Mouse (Mus musculus) adrenal gland, postnatal 10 days (tissue): ENCODE data around the gene Ccdc162. TPM values are rescaled to one million over a fixed set of nuclear protein-coding genes. Genes with fewer than 3 reads are reported as not detected.
"Not testable (repeated sequence)": the region's sequence is repeated elsewhere in the genome, so short reads cannot be mapped to it uniquely, and the experiment has no call there.

Experiments
- DNase-seq: peaks from one replicate; pipeline ENCODE4 v3.0.0; 2021; ENCODE audit warnings: mixed read lengths
- total RNA-seq, 2 experiments: library from RNA; stranded (reverse); gene quantifications; 2 replicates each; pipeline ENCODE4 v1.2.3; 2021

The Ccdc162 gene
- total RNA-seq, 2 experiments from 2014 or later = 0.55 to 0.66 TPM

- DNase-seq = peak; percentile 30
Measured at GRCm38 (mm10) chr10:41697040-41697439, 19.4 kb downstream of the Ccdc162 start.

DNA sequence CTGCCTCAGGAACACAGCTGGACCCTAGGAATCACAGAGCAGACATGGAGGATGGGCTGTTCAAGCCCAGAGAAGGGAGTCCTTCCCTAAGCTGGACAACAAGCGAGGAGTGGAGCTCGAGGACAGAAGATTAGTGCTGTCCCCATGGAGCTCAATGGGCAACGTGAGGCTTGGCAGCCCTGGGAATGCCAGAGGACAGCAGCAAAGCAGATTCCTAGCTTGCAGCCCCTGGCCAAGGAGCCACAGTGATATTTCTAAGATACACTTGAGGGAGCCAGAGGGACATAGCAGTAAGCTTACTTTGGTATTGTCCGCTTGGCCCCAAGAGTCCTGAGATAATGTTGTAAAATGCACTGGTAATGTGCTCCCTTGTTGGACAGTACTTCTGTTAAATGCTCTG is 25.5 kb downstream of the Ccdc162 start:
- no peak for DNase-seq

GRCm38 (mm10) chr10:41689941-41690887 is 26.2 kb downstream of the Ccdc162 start:
- peak; percentile 78 for DNase-seq

- peak; percentile 14 for DNase-seq
Measured at GRCm38 (mm10) chr10:41684548-41684996, 31.9 kb downstream of the Ccdc162 start.

DNA sequence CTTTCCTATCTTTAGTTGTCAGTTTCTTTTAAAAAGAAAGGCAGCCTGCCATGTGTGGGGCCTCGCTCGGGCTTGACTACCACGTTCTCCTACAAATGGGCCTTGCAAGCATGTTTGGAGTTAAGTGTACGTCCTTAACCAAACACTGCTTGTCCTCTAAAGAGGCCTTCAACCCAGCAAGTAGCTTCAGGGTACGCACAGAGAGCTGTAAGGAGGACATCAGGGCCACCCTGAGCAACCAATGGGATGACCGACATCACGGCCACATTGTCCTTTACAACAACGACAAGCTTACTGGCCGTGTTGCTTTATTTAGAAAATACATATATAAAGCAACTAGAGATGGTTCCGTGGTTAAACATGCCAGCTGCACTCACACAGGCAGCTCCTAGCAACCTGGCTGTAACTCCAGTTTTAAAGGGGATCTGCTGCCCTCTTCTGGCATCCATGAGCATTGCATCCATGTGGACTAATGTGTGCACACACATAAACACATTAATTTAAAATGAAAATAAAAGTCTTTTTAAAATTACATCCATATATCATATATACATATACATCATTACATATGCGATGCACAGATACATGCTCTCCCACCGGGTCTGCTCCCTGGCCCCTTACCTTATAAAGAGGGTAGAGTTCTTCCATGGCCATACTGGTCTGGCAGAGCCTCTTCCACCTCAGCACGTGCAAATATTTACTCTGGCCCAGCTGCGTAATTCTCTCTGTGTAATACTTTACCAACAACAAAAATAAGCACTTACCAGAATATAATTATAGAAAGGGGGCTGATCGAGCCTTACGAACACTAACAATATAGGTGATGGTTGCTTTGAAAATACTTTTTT is 33.7 kb downstream of the Ccdc162 start:
- DNase-seq = peak; percentile 91

GRCm38 (mm10) chr10:41678746-41679360 is 37.6 kb downstream of the Ccdc162 start:
- peak; percentile 81 for DNase-seq

GRCm38 (mm10) chr10:41677396-41677795 is 39.0 kb downstream of the Ccdc162 start:
- DNase-seq = no peak

DNA sequence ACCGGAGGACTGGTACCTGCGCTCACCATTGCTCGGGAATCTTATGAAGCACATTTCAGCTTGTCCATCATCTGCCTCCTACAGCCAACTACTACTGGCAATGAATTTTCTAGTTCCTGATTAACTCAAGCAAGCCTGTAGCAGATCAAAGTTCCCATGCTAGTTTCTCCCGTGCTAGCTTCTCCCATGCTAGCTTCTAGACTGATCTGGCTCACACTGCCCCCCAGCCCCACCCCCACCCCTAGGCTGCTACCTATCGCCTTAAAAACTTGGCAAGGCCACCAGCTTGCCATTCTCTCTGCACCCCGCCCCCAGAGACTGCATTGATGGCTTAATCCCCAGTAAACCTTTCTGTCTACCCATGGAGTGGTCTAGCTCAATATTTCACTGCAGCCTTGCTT is 39.8 kb downstream of the Ccdc162 start:
- no peak for DNase-seq

DNA sequence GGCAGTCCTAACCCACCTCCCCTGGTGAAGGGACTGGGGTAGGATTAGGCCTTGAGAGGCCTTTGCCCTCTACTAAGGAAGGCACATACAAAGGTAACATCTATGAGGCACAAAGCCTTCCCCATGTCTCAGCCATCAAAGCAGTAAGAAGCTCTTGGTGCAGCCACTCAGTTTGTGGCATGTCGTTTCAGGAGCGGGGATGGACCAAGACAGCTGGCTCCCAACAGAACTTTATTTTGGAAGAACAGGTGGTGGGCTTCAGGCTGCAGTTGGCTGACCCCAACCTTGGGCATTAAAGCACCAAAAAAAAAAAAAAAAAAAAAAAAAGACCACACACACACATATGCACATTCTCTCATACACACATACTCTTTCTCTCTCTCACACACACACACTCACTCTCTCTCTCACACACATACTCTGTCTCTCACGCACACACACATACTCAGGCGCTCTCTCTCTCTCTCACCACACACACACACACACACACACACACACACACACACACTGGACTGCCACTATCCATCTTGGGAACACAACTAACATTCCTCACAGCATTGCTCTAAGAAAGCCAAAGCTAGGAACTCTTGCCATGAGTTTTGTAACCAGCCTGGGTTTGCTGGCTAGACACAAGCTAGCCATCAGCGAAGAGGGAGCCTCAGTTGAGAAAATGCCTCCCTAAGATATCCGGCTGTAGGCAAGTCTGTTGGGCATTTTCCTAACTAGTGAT is 40.4 kb downstream of the Ccdc162 start:
- no peak for DNase-seq

DNA sequence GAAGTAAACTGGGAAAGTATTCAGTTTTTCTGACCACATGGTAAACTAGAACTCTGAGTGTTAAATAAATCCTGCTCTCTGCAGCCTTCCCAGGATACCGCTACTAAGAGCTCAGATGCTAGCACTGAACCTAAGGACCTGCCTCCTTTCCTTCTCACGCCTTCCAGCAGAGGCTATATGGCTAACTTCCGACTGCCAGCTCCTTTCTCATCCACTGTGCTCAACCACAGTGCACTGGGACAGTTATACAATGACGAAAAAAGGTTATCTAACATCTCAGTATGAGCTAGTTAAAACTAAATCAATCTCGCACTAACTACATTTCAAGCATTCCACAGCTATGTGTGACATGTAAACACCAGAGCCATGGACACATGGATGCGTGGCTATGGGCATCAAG is 41.2 kb downstream of the Ccdc162 start:
- DNase-seq = no peak

DNA sequence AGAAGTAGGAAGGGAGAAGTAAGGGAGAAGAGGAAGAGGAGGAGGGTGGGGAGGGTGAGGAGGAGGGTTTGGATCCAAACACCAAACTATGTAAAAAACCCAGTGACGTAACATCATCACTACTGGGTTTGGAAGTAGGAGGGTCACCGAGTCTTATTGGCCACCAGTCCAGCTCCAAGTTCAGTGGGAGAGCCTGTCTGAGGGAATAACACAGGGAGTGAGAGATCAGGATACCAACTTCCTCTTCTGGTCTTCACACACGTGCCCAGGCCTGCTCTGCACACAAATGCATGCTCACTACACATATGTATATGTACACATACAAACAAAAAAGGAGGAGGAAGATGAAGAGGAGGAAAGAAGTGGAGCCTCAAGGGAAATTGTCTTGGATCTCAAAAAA is 42.1 kb downstream of the Ccdc162 start:
- no peak for DNase-seq

GRCm38 (mm10) chr10:41670196-41670595 is 46.2 kb downstream of the Ccdc162 start:
- DNase-seq = no peak

DNA sequence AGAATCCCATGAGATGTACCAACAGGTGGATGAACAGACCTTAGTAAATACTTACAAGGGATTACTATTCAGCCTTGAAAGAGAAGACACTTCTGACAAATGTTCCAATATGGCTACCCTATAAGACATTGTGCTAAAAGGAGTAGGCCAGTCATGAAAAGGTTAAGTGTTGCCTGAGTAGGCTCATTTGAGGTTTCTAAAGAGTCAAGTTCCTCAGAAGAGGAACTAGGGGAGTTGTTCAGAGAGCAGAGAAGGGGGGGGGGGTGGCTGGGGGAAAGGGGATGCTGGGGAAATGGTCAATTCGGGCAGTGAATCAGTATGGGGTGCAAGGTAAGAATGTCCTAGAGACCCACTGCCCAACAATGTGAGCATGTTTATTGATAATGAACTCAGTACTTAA is 50.9 kb downstream of the Ccdc162 start:
- no peak for DNase-seq

- DNase-seq = not testable (repeated sequence)
Measured at GRCm38 (mm10) chr10:41659671-41660070, 56.8 kb downstream of the Ccdc162 start.

GRCm38 (mm10) chr10:41655684-41656083 is 60.8 kb downstream of the Ccdc162 start:
- not testable (repeated sequence) for DNase-seq

- DNase-seq = no peak
Measured at GRCm38 (mm10) chr10:41652988-41653387, 63.4 kb downstream of the Ccdc162 start.

DNA sequence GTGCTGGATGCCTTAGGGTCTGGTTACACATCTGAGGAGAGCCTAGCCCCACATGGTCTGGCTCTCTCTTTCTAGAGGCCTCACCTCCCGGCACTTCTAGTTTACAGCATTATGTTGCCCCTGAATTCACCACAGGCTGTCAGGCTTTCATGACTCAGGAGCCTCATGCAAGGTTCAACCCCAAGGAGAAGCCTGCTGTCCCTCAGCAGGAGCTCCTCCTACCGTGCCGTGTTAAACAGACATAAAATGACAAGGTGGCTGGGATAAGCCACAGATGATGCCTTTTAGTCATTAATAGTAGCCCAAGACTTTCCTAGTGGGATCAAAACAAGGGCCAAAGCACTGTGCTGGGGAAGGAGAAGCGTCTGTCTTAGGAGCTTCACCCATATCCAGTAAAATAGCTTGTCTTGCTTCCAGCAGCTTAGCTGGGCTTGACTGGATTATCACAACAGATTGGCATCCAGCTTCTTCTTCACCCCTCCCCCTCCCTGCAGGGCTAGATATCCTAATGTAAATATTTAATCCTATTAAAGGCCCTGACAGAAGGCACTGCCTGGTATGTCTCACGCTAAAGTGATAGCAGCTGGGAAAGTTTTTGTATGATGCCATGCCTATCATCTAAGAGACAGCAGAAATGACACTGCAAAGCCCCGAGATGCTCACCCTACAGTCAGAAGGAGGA is 64.2 kb downstream of the Ccdc162 start:
- DNase-seq = no peak

DNA sequence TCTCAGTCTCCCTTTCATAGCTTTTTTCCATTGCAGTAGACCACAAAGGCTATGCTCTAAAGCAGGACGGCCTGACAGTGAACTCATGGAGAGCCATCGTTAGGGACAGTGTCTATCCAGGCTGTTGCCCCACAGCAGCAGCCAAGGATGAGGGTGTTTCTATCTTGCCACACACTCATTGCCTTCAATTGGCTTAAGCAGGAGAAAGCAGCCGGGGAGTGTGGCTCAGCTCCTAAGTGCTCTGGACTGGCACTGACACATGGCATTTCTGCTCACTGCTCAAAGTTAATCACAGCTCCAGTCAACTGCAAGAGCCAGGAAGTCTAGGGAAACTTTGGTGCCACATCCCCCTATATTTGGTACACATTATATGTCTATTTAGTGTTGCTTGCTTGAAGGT is 64.9 kb downstream of the Ccdc162 start:
- no peak for DNase-seq

GRCm38 (mm10) chr10:41649186-41649585 is 67.2 kb downstream of the Ccdc162 start:
- no peak for DNase-seq

- DNase-seq = no peak
Measured at GRCm38 (mm10) chr10:41638776-41639175, 77.7 kb downstream of the Ccdc162 start.
